Mouse (Mus musculus): ENCODE results near the gene Poc1b. TPM values are rescaled to one million over a fixed set of nuclear protein-coding genes. Genes with fewer than 3 reads are reported as not detected.
"Not testable (repeated sequence)": the region's sequence is repeated elsewhere in the genome, so short reads cannot be mapped to it uniquely, and the experiment has no call there.

Gene Poc1b
- polyA plus RNA-seq, 1 experiment from 2014 or later, result 8.7 TPM

- Histone ChIP-seq H3K9ac (no peak overlapping the region), H3K36me3 (peaks cover 9% of the 10 kb centered on the region; the same call in 1 of the 2 replicates), H3K4me2 (no peak overlapping the region), H3K27ac (no peak overlapping the region), H3K9me3 (replicated peaks) (no peaks in the 10 kb centered on the region), H3K4me3 (no peak overlapping the region), H3K27me3 (replicated peaks) (no peaks in the 10 kb centered on the region), H3K4me1 (0 out of 2 replicates have a peak, but pooled peaks cover 5% of the 10 kb centered on the region)
- ATAC-seq, result no peak
- WGBS (ENCODE audit: insufficient replicate concordance), result 87% methylated on average over 16 of the region's 16 CpGs
These were observed 26.6 kb downstream of the Poc1b start for GRCm38 (mm10) chr10:99133321-99133875.

- peaks cover 8% of the 10 kb centered on the region for H3K36me3 ChIP-seq
- no peaks in the 10 kb centered on the region for H3K9me3 ChIP-seq (replicated peaks)
- no peak overlapping the region for H3K27ac ChIP-seq
- ATAC-seq, result no peak
- H3K4me2 ChIP-seq, result no peak overlapping the region
- H3K27me3 ChIP-seq (replicated peaks), result no peaks in the 10 kb centered on the region
- no peak overlapping the region for H3K4me3 ChIP-seq
- 80% methylated on average over 5 of the region's 5 CpGs for WGBS (ENCODE audit: insufficient replicate concordance)
- H3K4me1 ChIP-seq, result no peaks in the 10 kb centered on the region
- no peak overlapping the region for H3K9ac ChIP-seq
These were observed 29.5 kb downstream of the Poc1b start for GRCm38 (mm10) chr10:99136337-99136736.

- Histone ChIP-seq H3K27ac (no peak overlapping the region), H3K4me2 (no peak overlapping the region), H3K4me1 (peaks cover 1% of the 10 kb centered on the region; the same call in 1 of the 2 replicates), H3K27me3 (replicated peaks) (no peaks in the 10 kb centered on the region), H3K9ac (no peak overlapping the region), H3K36me3 (peaks cover 18% of the 10 kb centered on the region), H3K9me3 (replicated peaks) (no peaks in the 10 kb centered on the region), H3K4me3 (no peak overlapping the region)
- ATAC-seq, result no peak
- 75% methylated on average over 8 of the region's 8 CpGs for WGBS (ENCODE audit: insufficient replicate concordance)
These were observed 38.8 kb downstream of the Poc1b start for GRCm38 (mm10) chr10:99145611-99146010.

GRCm38 (mm10) chr10:99146596-99146995 is 39.8 kb downstream of the Poc1b start:
- no peak for ATAC-seq
- 74% methylated on average over 8 of the region's 8 CpGs for WGBS (ENCODE audit: insufficient replicate concordance)
- Histone ChIP-seq H3K27ac (no peak overlapping the region), H3K27me3 (replicated peaks) (no peaks in the 10 kb centered on the region), H3K4me3 (no peak overlapping the region), H3K4me1 (peaks cover 11% of the 10 kb centered on the region), H3K9me3 (replicated peaks) (no peaks in the 10 kb centered on the region), H3K9ac (no peak overlapping the region), H3K36me3 (peaks cover 15% of the 10 kb centered on the region), H3K4me2 (no peak overlapping the region)

- Histone ChIP-seq H3K36me3 (peaks cover 12% of the 10 kb centered on the region), H3K9me3 (replicated peaks) (no peaks in the 10 kb centered on the region), H3K4me2 (no peak overlapping the region), H3K27ac (no peak overlapping the region), H3K4me1 (peaks cover 17% of the 10 kb centered on the region), H3K27me3 (replicated peaks) (no peaks in the 10 kb centered on the region), H3K4me3 (no peak overlapping the region), H3K9ac (no peak overlapping the region)
- WGBS (ENCODE audit: insufficient replicate concordance), result 83% methylated on average over 6 of the region's 6 CpGs
- 0 out of 2 replicates have a peak, but pooled peaks have one; percentile 3 for ATAC-seq
These were observed 43.2 kb downstream of the Poc1b start for GRCm38 (mm10) chr10:99150016-99150415.

GRCm38 (mm10) chr10:99151580-99151979 is 44.7 kb downstream of the Poc1b start:
- 80% methylated on average over 1 of the region's 1 CpGs for whole genome bisulfite sequencing (ENCODE audit: insufficient replicate concordance)
- peak; percentile 86 for ATAC-seq
- Histone ChIP-seq H3K4me3 (no peak overlapping the region), H3K4me1 (peaks cover 17% of the 10 kb centered on the region), H3K36me3 (peaks cover 14% of the 10 kb centered on the region), H3K9ac (no peak overlapping the region), H3K9me3 (replicated peaks) (no peaks in the 10 kb centered on the region), H3K27ac (peak overlapping the region; percentile 45; the same call in 1 of the 2 replicates), H3K4me2 (peak overlapping the region; percentile 41), H3K27me3 (replicated peaks) (no peaks in the 10 kb centered on the region)

- peak; percentile 58; the same call in 1 of the 2 replicates for ATAC-seq
- 84% methylated on average over 6 of the region's 6 CpGs for WGBS (ENCODE audit: insufficient replicate concordance)
- H3K4me1 ChIP-seq, result peaks cover 17% of the 10 kb centered on the region
- no peak overlapping the region for H3K9ac ChIP-seq
- H3K36me3 ChIP-seq, result peaks cover 18% of the 10 kb centered on the region
- no peaks in the 10 kb centered on the region for H3K27me3 ChIP-seq (replicated peaks)
- H3K4me2 ChIP-seq, result no peak overlapping the region
- no peak overlapping the region for H3K27ac ChIP-seq
- H3K4me3 ChIP-seq, result no peak overlapping the region
- H3K9me3 ChIP-seq (replicated peaks), result no peaks in the 10 kb centered on the region
These were observed 45.2 kb downstream of the Poc1b start for GRCm38 (mm10) chr10:99152063-99152462.

- Histone ChIP-seq H3K27me3 (replicated peaks) (no peaks in the 10 kb centered on the region), H3K9ac (no peak overlapping the region), H3K4me1 (peaks cover 17% of the 10 kb centered on the region), H3K4me3 (no peak overlapping the region), H3K9me3 (replicated peaks) (no peaks in the 10 kb centered on the region), H3K36me3 (peaks cover 11% of the 10 kb centered on the region), H3K27ac (peak overlapping the region; percentile 48; the same call in 1 of the 2 replicates), H3K4me2 (no peak overlapping the region)
- WGBS (ENCODE audit: insufficient replicate concordance), result 76% methylated on average over 8 of the region's 8 CpGs
- ATAC-seq, result no peak
These were observed 47.8 kb downstream of the Poc1b start for GRCm38 (mm10) chr10:99154635-99155034.

GRCm38 (mm10) chr10:99156808-99157207 is 50.0 kb downstream of the Poc1b start:
- WGBS (ENCODE audit: insufficient replicate concordance), result 84% methylated on average over 5 of the region's 5 CpGs
- H3K9ac ChIP-seq, result no peak overlapping the region
- no peak for ATAC-seq
- no peak overlapping the region for H3K4me2 ChIP-seq
- no peak overlapping the region for H3K27ac ChIP-seq
- H3K27me3 ChIP-seq (replicated peaks), result no peaks in the 10 kb centered on the region
- peaks cover 12% of the 10 kb centered on the region; the same call in 1 of the 2 replicates for H3K36me3 ChIP-seq
- no peaks in the 10 kb centered on the region for H3K9me3 ChIP-seq (replicated peaks)
- H3K4me3 ChIP-seq, result no peak overlapping the region
- peaks cover 3% of the 10 kb centered on the region for H3K4me1 ChIP-seq

- H3K9ac ChIP-seq; H3K4me3 ChIP-seq; H3K4me2 ChIP-seq; H3K4me1 ChIP-seq; ATAC-seq; H3K27ac ChIP-seq; H3K9me3 ChIP-seq (replicated peaks); H3K27me3 ChIP-seq (replicated peaks): not testable (repeated sequence)
- H3K36me3 ChIP-seq, result peaks cover 15% of the 10 kb centered on the region; the same call in 1 of the 2 replicates
- 82% methylated on average over 10 of the region's 10 CpGs for WGBS (ENCODE audit: insufficient replicate concordance)
These were observed 50.9 kb downstream of the Poc1b start for GRCm38 (mm10) chr10:99157697-99158096.

GRCm38 (mm10) chr10:99161987-99162582 is 55.2 kb downstream of the Poc1b start:
- 38% methylated on average over 8 of the region's 8 CpGs for WGBS (ENCODE audit: insufficient replicate concordance)

GRCm38 (mm10) chr10:99163002-99163401 is 56.2 kb downstream of the Poc1b start:
- Histone ChIP-seq H3K4me3 (no peak overlapping the region), H3K9me3 (replicated peaks) (no peaks in the 10 kb centered on the region), H3K27me3 (replicated peaks) (no peaks in the 10 kb centered on the region), H3K9ac (no peak overlapping the region), H3K27ac (no peak overlapping the region), H3K4me2 (no peak overlapping the region), H3K4me1 (no peaks in the 10 kb centered on the region), H3K36me3 (peaks cover 9% of the 10 kb centered on the region; the same call in 1 of the 2 replicates)
- WGBS (ENCODE audit: insufficient replicate concordance), result 86% methylated on average over 5 of the region's 5 CpGs
- ATAC-seq, result no peak

More at GRCm38 (mm10) chr10:99161987-99162582, 55.2 kb downstream of the Poc1b start:
- Histone ChIP-seq H3K27me3 (replicated peaks) (no peaks in the 10 kb centered on the region), H3K4me3 (no peak overlapping the region), H3K4me2 (no peak overlapping the region), H3K36me3 (peaks cover 9% of the 10 kb centered on the region; the same call in 1 of the 2 replicates), H3K27ac (no peak overlapping the region), H3K4me1 (no peaks in the 10 kb centered on the region), H3K9me3 (replicated peaks) (no peaks in the 10 kb centered on the region), H3K9ac (no peak overlapping the region)
- no peak for ATAC-seq
